Mouse (Mus musculus): Measurements from ENCODE around the gene Gsk3a.

Gsk3a gene

GRCm38 (mm10) chr7:25187662-25188650 lies 49.7 kb downstream of the Gsk3a start:
- peak; percentile 68 to 84 for DNase-seq (ENCODE audit: low spot score in 2 of 2)

- no peak for DNase-seq (ENCODE audit: low spot score in 2 of 2)
These were observed 53.6 kb downstream of the Gsk3a start for GRCm38 (mm10) chr7:25184091-25184490.

- no peak for DNase-seq (ENCODE audit: low spot score in 2 of 2)
These were observed 55.8 kb downstream of the Gsk3a start for GRCm38 (mm10) chr7:25181814-25182213.

GRCm38 (mm10) chr7:25181331-25181790 lies 56.3 kb downstream of the Gsk3a start:
- DNase-seq (ENCODE audit: low spot score in 2 of 2): peak in 1 of 2 experiments; percentile 37

GRCm38 (mm10) chr7:25180512-25180911 lies 57.1 kb downstream of the Gsk3a start:
- DNase-seq (ENCODE audit: low spot score in 2 of 2): no peak

- peak; percentile 89 for DNase-seq (ENCODE audit: low spot score in 2 of 2)
These were observed 58.0 kb downstream of the Gsk3a start, which contains the start of gene Pou2f2 for GRCm38 (mm10) chr7:25179606-25180161. Gene Pou2f2 (minus strand): TSS chr7:25179726.

GRCm38 (mm10) chr7:25178787-25179605 lies 58.7 kb downstream of the Gsk3a start:
- DNase-seq (ENCODE audit: low spot score in 2 of 2): peak in 1 of 2 experiments; percentile 30

GRCm38 (mm10) chr7:25178317-25178716 lies 59.3 kb downstream of the Gsk3a start:
- DNase-seq (ENCODE audit: low spot score in 2 of 2): peak in 1 of 2 experiments; percentile 33
